Mouse (Mus musculus) spleen, embryonic (tissue): ENCODE measurements around the gene Drd1.

Experiments used
- CTCF ChIA-PET: fragments of 350-600 bp; sonication (Branson Sonifier 250); formaldehyde crosslinking; loops from one replicate; lab custom pipeline; 2022; lab: Charles Lee

The Drd1 gene

GRCm38 (mm10) chr13:54055448-54055861 is at the start of gene Drd1:
Gene Drd1 (minus strand): TSS chr13:54055705.
- CTCF ChIA-PET, result interaction anchor here (0.5 kb wide), 1 partner anchor 1222 kb away, joined by 3 read pairs; no protein-coding TSS in a partner anchor

- CTCF ChIA-PET, result no interaction called here
Observed at GRCm38 (mm10) chr13:54103866-54104265, 48.4 kb upstream of the Drd1 start.

GRCm38 (mm10) chr13:54103271-54103670 is 47.8 kb upstream of the Drd1 start:
- CTCF ChIA-PET, result no interaction called here

GRCm38 (mm10) chr13:54102061-54102460 is 46.6 kb upstream of the Drd1 start:
- CTCF ChIA-PET, result no interaction called here

- CTCF ChIA-PET, result no interaction called here
Observed at GRCm38 (mm10) chr13:54101031-54101820, 45.7 kb upstream of the Drd1 start.

GRCm38 (mm10) chr13:54097797-54098196 is 42.3 kb upstream of the Drd1 start:
- CTCF ChIA-PET, result no interaction called here

GRCm38 (mm10) chr13:54097227-54097626 is 41.7 kb upstream of the Drd1 start:
- CTCF ChIA-PET, result no interaction called here

- CTCF ChIA-PET, result no interaction called here
Observed at GRCm38 (mm10) chr13:54095721-54096120, 40.2 kb upstream of the Drd1 start.

GRCm38 (mm10) chr13:54094963-54095362 is 39.5 kb upstream of the Drd1 start:
- CTCF ChIA-PET, result no interaction called here

- CTCF ChIA-PET, result no interaction called here
Observed at GRCm38 (mm10) chr13:54094349-54094748, 38.8 kb upstream of the Drd1 start.

GRCm38 (mm10) chr13:54091719-54092118 is 36.2 kb upstream of the Drd1 start:
- CTCF ChIA-PET, result no interaction called here

GRCm38 (mm10) chr13:54085266-54085665 is 29.8 kb upstream of the Drd1 start:
- CTCF ChIA-PET, result no interaction called here

GRCm38 (mm10) chr13:54084826-54085225 is 29.3 kb upstream of the Drd1 start:
- CTCF ChIA-PET, result no interaction called here

GRCm38 (mm10) chr13:54084178-54084577 is 28.7 kb upstream of the Drd1 start:
- CTCF ChIA-PET, result no interaction called here

- CTCF ChIA-PET, result no interaction called here
Observed at GRCm38 (mm10) chr13:54082946-54083345, 27.4 kb upstream of the Drd1 start.

GRCm38 (mm10) chr13:54080785-54081184 is 25.3 kb upstream of the Drd1 start:
- CTCF ChIA-PET, result no interaction called here

GRCm38 (mm10) chr13:54079782-54080759 is 24.6 kb upstream of the Drd1 start:
- CTCF ChIA-PET, result interaction anchor here (0.6 kb wide), 1 partner anchor 34 kb away, joined by 3 read pairs; no protein-coding TSS in a partner anchor

- CTCF ChIA-PET, result no interaction called here
Observed at GRCm38 (mm10) chr13:54077470-54078174, 22.1 kb upstream of the Drd1 start.

- CTCF ChIA-PET, result no interaction called here
Observed at GRCm38 (mm10) chr13:54076762-54077460, 21.4 kb upstream of the Drd1 start.

GRCm38 (mm10) chr13:54076051-54076450 is 20.5 kb upstream of the Drd1 start:
- CTCF ChIA-PET, result no interaction called here

GRCm38 (mm10) chr13:54075416-54075815 is 19.9 kb upstream of the Drd1 start:
- CTCF ChIA-PET, result no interaction called here
